Mouse (Mus musculus) midbrain, embryonic 10.5 days (tissue): ENCODE results near the gene Prdm10. TPM values are rescaled to one million over a fixed set of nuclear protein-coding genes. Genes with fewer than 3 reads are reported as not detected.

Experiments used
- DNase-seq: peaks from one replicate; pipeline ENCODE4 v3.0.0-alpha.2; 2017; ENCODE audit warnings: low spot score
- H3K27ac ChIP-seq: fragments of 300-500 bp; sonication (generic); replicated peaks from 2 replicates; pipeline ENCODE4 v1.5.1; 2016; ENCODE audit warnings: mild to moderate bottlenecking
- H3K27me3 ChIP-seq: fragments of 300-500 bp; sonication (generic); 2 replicates; pipeline ENCODE4 v1.6.1; 2016; ENCODE audit warnings: low read depth, mild to moderate bottlenecking; ENCODE audit not compliant: poor library complexity, severe bottlenecking
- H3K36me3 ChIP-seq: fragments of 300-500 bp; sonication (generic); 2 replicates; pipeline ENCODE4 v1.6.1; 2016; ENCODE audit warnings: mild to moderate bottlenecking, moderate library complexity
- H3K4me1 ChIP-seq: fragments of 300-500 bp; sonication (generic); 2 replicates; pipeline ENCODE4 v1.6.1; 2016
- H3K4me3 ChIP-seq: fragments of 300-500 bp; sonication (generic); 2 replicates; pipeline ENCODE4 v1.5.1; 2016; ENCODE audit warnings: mild to moderate bottlenecking, moderate library complexity
- H3K9me3 ChIP-seq: fragments of 300-500 bp; sonication (generic); replicated peaks from 2 replicates; pipeline ENCODE4 v1.6.1; 2016; ENCODE audit warnings: mild to moderate bottlenecking
- WGBS: fragments of 180-500 bp; shearing (Covaris S2); methylation state at CpG from one replicate; pipeline ENCODE4 v1.1.7; 2016; 5-methylcytosine and 5-hydroxymethylcytosine counted together
- polyA plus RNA-seq: library from polyadenylated mRNA; unstranded; fragments of >200 nt; fragmentation: Nextera tagmentation; extraction: Ambion mirVana; gene quantifications from 2 replicates; pipeline ENCODE4 v1.2.1, GENCODE M21; 2016

The Prdm10 gene
- polyA plus RNA-seq, 1 experiment from 2014 or later = 7.3 TPM

DNA sequence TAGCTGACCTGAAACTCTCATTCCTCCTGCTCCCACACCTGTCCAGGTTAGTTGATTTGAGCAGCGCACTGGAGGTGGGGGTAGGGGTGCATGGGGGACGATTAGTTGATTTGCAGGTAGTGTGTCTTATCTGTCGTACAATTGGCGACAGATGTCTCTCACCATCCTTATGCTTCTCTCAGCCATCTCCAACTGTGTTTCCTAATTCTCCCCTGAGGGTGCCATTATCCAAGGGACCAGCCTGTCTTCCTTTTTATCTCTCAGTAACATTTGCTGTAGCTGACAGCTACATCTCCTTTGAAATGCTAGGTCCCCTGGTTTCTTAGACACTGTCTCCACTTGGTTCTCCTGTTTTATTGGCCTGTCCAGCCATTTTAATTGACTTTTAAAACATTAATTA, 8.2 kb upstream of the Prdm10 start:
- Histone ChIP-seq H3K36me3 (no peaks in the 10 kb centered on the region), H3K27me3 (no peaks in the 10 kb centered on the region), H3K9me3 (no peaks in the 10 kb centered on the region), H3K4me3 (no peak overlapping the region), H3K27ac (no peak overlapping the region), H3K4me1 (peaks cover 7% of the 10 kb centered on the region)
- no peak for DNase-seq
- WGBS = 74% methylated on average over 4 of the region's 4 CpGs

DNA sequence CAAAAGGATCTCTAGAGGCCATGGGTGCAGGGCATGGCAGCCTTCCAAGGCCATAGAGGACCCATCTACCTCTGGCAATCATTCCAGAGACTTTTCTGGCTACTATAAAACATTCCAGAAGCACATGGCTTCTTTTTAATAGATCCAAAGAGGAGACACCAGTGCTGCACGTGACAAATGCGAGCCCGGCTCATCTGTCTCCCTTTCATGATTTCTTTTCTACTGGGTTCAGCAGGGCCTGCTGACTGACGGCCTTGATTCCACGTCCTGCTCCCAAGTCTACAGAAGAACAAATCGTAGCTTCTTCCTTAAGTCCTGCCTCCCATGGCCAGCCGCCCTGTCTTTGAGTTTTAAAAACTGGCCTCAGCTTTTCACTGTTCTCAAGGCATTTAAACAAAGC, 1.7 kb upstream of the Prdm10 start:
- Histone ChIP-seq H3K27ac (peak overlapping the region; percentile 100), H3K4me3 (no peak overlapping the region), H3K36me3 (no peaks in the 10 kb centered on the region), H3K4me1 (peaks cover 36% of the 10 kb centered on the region), H3K9me3 (no peaks in the 10 kb centered on the region), H3K27me3 (no peaks in the 10 kb centered on the region)
- no peak for DNase-seq
- WGBS = 79% methylated on average over 7 of the region's 7 CpGs

DNA sequence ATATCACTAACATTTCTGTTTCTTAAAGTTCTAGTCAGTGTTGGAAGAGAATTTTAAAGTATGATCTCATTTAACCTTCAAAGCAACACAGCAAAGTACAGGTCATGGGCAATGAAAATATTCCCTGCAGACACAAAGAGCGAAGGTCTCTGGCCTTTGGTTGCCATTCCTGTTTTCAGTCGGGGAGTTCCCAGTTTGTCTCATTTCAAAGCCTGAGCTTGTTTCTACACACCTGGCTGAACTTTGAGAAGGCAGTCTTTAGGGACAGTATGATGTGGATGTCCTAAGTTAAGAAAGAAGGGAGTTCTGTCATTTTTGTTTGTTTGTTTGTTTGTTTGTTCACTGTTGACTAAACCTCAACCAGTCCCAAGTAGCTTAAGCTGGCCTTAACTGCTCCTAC, 1.0 kb upstream of the Prdm10 start:
- Histone ChIP-seq H3K4me3 (peak overlapping the region; percentile 90), H3K36me3 (no peaks in the 10 kb centered on the region), H3K27ac (peak overlapping the region; percentile 100), H3K9me3 (no peaks in the 10 kb centered on the region), H3K4me1 (peaks cover 30% of the 10 kb centered on the region), H3K27me3 (no peaks in the 10 kb centered on the region)
- 71% methylated on average over 2 of the region's 2 CpGs for WGBS
- no peak for DNase-seq

DNA sequence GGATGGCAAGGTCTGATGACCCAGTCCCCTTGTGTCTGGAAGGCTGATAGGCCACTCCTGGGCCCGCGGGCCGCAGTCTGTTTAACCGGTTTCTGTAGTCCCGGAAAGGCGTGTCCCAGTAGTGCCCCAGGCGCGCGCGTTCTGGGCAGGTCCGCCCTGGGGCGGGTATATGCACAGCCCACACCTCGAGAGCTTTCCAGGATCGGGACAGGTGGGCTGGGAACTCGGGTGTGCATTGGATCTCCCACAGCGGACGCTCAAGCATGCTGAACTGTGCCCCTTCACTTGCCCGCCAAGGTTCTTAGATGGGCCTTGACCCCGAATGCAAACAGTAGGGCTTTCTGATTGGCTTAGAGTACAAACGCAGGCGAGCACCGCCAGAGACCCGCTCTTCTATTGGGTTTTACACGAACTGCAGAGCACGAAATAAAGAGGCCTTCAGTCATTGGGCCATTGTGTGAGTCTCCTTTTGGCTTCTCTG, 413 bp upstream of the Prdm10 start:
- WGBS = 0% methylated on average over 25 of the region's 25 CpGs
- Histone ChIP-seq H3K27me3 (no peaks in the 10 kb centered on the region), H3K36me3 (0 out of 2 replicates have a peak, but pooled peaks cover 4% of the 10 kb centered on the region), H3K4me1 (peaks cover 29% of the 10 kb centered on the region), H3K4me3 (peak overlapping the region; percentile 90), H3K9me3 (no peaks in the 10 kb centered on the region), H3K27ac (peak overlapping the region; percentile 100)
- peak; percentile 89 for DNase-seq

DNA sequence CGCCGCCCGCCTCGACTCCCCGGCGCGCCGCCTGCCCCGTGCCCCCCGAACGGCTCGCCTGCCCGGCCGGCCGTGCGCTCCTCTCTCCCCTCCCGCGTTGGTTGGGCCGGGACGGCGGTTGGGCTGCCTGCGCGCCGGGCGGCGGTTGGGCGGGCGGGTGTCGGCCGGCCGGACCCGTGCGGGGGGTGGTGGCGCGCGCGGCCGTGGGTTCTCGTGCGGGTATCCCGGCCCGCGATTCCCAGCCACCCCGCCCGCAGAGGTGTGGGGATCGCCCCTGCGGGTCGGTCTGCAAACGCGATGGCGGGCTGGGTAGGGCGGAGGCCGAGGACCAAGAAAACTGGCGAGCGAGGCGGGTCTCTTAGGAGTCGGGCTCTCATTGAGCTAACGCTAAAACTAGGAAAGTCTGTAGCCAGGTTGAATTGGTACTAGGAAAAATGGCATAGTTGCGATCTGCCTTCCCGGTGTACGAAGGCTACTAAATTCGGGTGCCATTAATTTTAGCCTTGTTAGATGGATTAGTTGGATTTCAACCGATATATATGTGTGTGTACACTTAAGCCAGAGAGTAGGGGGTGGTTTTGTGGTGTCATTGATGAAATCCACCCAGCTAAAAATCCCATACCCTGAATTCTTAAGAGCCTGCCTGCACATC, 799 bp downstream of the Prdm10 start:
- 0% methylated on average over 49 of the region's 63 CpGs for WGBS
- peaks cover 15% of the 10 kb centered on the region; the same call in 1 of the 2 replicates for H3K36me3 ChIP-seq
- no peaks in the 10 kb centered on the region for H3K27me3 ChIP-seq
- no peaks in the 10 kb centered on the region for H3K9me3 ChIP-seq
- H3K4me3 ChIP-seq = peak overlapping the region; percentile 90
- peak overlapping the region; percentile 100 for H3K27ac ChIP-seq
- DNase-seq = no peak
- peaks cover 29% of the 10 kb centered on the region for H3K4me1 ChIP-seq

DNA sequence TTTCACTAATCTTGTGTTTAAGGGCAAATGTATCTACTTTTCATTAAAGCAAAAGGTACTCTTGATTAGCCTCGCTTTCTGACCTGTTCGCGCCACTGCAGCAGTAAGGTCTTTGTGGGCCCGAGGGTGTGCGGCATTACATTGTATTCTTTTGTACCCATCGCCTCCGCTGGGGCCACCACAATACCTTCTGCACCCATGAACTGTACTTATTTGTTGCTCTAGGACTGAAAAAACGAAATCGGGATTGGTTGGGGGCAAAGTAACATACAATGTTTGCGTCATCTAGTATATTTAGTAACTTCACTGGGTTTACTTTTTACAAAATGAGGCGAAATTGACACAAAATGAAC, 1.3 kb downstream of the Prdm10 start:
- H3K36me3 ChIP-seq = peaks cover 17% of the 10 kb centered on the region
- DNase-seq = peak; percentile 53
- no peaks in the 10 kb centered on the region for H3K9me3 ChIP-seq
- WGBS = 5% methylated on average over 11 of the region's 11 CpGs
- peaks cover 29% of the 10 kb centered on the region for H3K4me1 ChIP-seq
- no peaks in the 10 kb centered on the region for H3K27me3 ChIP-seq
- peak overlapping the region; percentile 90 for H3K4me3 ChIP-seq
- peak overlapping the region; percentile 100 for H3K27ac ChIP-seq

DNA sequence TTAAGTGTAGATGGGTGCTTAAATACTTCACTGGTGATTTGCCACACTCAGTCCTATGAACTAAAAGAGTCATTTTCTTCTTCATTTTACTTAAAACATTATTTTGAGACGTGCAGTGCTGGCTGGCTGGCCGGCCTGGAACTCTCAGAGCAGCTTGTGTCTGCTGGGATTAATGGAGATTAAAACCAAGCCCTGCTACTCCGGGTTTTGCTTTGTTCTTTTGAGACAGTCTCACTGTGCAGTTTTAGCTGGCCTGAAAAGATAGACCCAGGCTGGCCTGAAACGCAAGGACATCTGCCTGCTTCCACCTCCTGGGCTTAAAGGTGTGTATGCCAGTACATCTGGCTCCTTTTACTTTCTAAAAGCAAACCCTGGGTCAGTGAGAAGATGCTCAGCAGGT, 2.2 kb downstream of the Prdm10 start:
- WGBS = 21% methylated on average over 4 of the region's 4 CpGs
- H3K4me1 ChIP-seq = peaks cover 29% of the 10 kb centered on the region
- H3K27me3 ChIP-seq = no peaks in the 10 kb centered on the region
- no peaks in the 10 kb centered on the region for H3K9me3 ChIP-seq
- peak; percentile 51 for DNase-seq
- peak overlapping the region; percentile 100 for H3K27ac ChIP-seq
- peak overlapping the region; percentile 90 for H3K4me3 ChIP-seq
- H3K36me3 ChIP-seq = peaks cover 26% of the 10 kb centered on the region

DNA sequence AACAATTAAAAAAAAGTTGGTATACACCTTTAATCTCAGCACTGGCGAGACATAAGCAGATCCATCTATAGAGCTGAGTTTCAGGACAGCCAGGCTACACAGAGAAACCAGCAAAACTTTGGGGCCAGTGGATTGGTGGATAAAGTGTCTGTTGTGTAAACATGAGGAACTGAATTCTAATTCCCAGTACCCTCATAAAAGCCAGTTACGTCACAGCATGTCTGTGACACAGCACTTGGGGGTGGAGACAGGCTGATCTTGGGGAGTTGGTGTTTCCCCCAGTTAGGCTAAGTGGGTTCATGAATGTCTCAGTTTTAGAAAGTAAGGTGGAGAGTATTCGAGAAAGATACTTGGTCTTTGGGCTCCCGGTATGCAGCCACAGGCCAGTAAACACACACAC, 2.7 kb downstream of the Prdm10 start:
- peaks cover 29% of the 10 kb centered on the region for H3K36me3 ChIP-seq
- no peaks in the 10 kb centered on the region for H3K27me3 ChIP-seq
- WGBS = 86% methylated on average over 4 of the region's 4 CpGs
- H3K9me3 ChIP-seq = no peaks in the 10 kb centered on the region
- H3K27ac ChIP-seq = peak overlapping the region; percentile 100
- DNase-seq = no peak
- H3K4me3 ChIP-seq = peak overlapping the region; percentile 90; the same call in 1 of the 2 replicates
- H3K4me1 ChIP-seq = peaks cover 29% of the 10 kb centered on the region

DNA sequence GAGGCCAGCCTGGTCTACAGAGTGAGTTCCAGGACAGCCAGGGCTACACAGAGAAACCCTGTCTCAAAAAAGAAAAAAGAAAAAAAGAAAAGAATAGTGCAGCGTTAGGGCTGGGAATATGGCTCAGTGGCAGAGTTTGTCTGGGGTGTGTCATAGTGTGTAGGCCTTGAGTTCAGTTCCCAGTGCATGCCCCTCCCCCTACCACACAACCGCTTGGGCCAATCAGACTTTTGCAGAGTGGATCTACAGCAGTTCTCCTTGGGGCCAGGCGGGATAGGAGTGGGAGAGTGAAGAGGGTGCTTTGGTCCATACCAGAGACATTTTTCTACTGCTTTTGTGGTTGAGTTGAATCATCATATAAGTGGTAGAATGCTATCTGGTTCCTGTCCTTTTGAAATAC, 3.6 kb downstream of the Prdm10 start:
- no peaks in the 10 kb centered on the region for H3K27me3 ChIP-seq
- peaks cover 24% of the 10 kb centered on the region for H3K4me1 ChIP-seq
- H3K36me3 ChIP-seq = peaks cover 29% of the 10 kb centered on the region
- no peak overlapping the region for H3K4me3 ChIP-seq
- no peak overlapping the region for H3K27ac ChIP-seq
- no peaks in the 10 kb centered on the region for H3K9me3 ChIP-seq
- WGBS = 92% methylated on average over 3 of the region's 3 CpGs
- DNase-seq = no peak

DNA sequence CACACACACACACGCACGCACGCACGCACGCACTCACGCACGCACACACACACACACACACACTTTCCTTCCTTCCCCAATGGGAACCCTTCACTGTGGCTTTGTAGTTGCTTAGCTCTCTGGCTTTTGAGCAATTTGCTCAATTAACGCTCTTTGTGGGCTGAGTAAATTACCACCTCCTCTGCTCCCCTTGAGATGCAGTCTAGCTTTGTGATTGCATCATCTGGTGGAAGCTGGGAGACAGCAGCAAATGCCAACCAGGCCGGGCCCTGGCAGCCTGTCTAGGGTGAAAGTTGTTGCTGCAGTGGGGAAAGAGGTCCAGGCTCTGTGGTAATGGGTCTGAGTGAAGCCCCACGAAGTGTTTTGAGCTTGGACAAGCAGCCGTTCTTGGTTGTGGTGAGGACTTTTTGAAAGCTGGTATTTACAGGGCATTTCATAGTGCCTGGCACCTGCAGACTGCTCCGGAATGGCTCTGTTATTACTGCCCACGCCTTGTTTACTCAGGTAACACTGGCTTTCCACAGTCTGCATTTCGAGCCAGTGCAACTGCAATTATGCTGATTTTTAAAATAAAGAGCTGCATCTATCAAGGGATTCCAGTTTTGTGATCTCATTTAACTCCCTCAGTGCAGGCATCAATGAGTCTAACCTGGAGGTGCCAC, 10.0 kb downstream of the Prdm10 start:
- Histone ChIP-seq H3K4me1 (no peaks in the 10 kb centered on the region), H3K36me3 (peaks cover 25% of the 10 kb centered on the region), H3K27ac (no peak overlapping the region), H3K27me3 (no peaks in the 10 kb centered on the region), H3K9me3 (no peaks in the 10 kb centered on the region), H3K4me3 (no peak overlapping the region)
- DNase-seq = no peak
- 87% methylated on average over 14 of the region's 14 CpGs for WGBS

DNA sequence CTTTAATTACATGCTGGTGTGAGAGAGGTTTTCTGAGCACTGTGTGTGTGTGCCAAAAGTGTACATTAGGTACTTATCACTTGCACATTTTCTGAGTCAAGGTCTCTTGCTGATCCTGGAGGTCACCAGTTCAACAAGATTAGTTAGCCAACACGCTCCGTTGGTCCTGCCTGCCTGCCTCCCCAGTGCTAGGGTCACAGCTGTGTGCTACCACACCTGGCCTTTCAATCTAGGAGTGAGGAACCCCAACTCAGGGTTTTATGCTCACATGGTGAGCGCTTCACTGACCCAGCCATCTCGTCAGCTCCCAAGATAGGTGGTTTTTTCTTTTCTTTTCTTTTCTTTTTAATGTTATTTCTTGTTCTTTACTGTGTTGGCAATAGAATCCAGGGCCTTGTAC, 11.6 kb downstream of the Prdm10 start:
- Histone ChIP-seq H3K36me3 (peaks cover 13% of the 10 kb centered on the region), H3K27me3 (no peaks in the 10 kb centered on the region), H3K27ac (no peak overlapping the region), H3K9me3 (no peaks in the 10 kb centered on the region), H3K4me3 (no peak overlapping the region), H3K4me1 (no peaks in the 10 kb centered on the region)
- DNase-seq = no peak
- 69% methylated on average over 4 of the region's 4 CpGs for WGBS

DNA sequence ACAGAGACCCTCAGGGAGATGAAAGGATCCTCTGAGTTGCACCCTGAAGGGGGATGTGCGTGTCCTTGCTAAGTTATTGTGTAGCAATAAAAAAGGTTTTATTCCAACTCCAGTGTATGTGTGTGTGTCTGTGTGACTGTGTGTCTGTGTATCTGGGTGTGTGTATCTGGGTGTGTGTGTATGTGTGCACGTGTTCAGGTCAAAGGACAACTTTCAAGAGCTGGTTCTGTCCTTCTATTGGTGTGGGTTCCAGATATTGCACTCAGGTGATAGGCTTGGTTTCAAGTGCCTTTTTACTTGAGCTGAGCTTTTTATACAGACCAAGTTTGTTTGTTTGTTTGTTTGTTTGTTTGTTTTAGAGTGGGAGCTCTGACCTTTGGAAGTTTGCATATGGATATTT, 12.9 kb downstream of the Prdm10 start:
- no peak for DNase-seq
- Histone ChIP-seq H3K9me3 (no peaks in the 10 kb centered on the region), H3K4me1 (no peaks in the 10 kb centered on the region), H3K27ac (no peak overlapping the region), H3K36me3 (peaks cover 4% of the 10 kb centered on the region; the same call in 1 of the 2 replicates), H3K4me3 (no peak overlapping the region), H3K27me3 (no peaks in the 10 kb centered on the region)
- WGBS = 91% methylated on average over 2 of the region's 2 CpGs

DNA sequence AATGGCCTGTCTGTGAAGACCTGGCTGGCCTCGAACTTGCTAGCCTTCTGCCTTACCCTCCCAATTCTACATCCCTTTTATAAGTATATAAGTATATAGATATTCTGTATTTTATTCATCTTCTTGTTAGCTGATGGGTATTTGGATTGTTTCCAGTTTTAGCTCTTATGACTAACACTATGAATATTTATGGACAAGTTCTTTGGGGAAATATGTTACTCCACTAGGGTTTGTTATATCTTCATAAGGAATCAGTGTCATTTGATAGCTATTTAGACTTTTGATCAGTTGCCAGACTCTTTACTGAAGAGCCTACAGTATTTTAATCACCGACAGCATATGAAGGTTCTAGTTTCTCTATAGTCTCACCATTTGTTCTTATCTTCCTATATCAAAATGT, 15.0 kb downstream of the Prdm10 start:
- H3K9me3 ChIP-seq = no peaks in the 10 kb centered on the region
- DNase-seq = no peak
- H3K4me3 ChIP-seq = no peak overlapping the region
- H3K4me1 ChIP-seq = no peaks in the 10 kb centered on the region
- no peak overlapping the region for H3K27ac ChIP-seq
- H3K36me3 ChIP-seq = no peaks in the 10 kb centered on the region
- no peaks in the 10 kb centered on the region for H3K27me3 ChIP-seq
- WGBS = 91% methylated on average over 2 of the region's 2 CpGs
